Mouse (Mus musculus): ENCODE data around the gene Fbln2. TPM values are rescaled to one million over a fixed set of nuclear protein-coding genes. Genes with fewer than 3 reads are reported as not detected.

Gene Fbln2
- polyA plus RNA-seq, 1 experiment from 2014 or later: 126 TPM

DNA sequence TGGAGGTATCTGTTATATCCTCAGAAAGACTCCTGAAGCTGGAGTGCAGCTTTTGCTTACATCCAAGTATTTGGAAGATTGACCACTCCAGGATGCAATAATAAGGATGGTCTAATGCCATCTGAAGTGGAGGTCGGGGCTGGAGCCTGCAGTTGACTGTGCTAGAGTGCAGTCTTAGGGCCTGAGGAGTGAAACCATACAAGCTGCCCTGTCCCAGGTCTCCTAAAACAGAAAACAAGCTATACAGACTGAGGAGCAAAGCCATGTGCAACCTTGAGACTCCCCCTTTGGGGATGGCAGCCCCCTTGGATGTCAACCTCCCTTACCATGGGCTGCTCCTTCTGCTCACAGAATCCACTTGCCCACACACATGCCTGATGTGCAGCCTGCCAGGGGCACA, 76.7 kb downstream of the Fbln2 start:
- 55% methylated on average over 1 of the region's 1 CpGs for WGBS
- Histone ChIP-seq H3K4me2 (no peak overlapping the region), H3K9ac (replicated peaks) (no peak overlapping the region), H3K27ac (no peak overlapping the region), H3K9me3 (no peaks in the 10 kb centered on the region), H3K27me3 (peaks cover 73% of the 10 kb centered on the region), H3K36me3 (no peaks in the 10 kb centered on the region), H3K4me1 (replicated peaks) (peaks cover 18% of the 10 kb centered on the region), H3K4me3 (replicated peaks) (no peak overlapping the region)
- no peak for ATAC-seq (ENCODE audit: insufficient number of reproducible peaks, insufficient read depth, low FRiP score, low TSS enrichment, low read depth)

GRCm38 (mm10) chr6:91290937-91291336, 78.7 kb downstream of the Fbln2 start:
- Histone ChIP-seq H3K9me3 (no peaks in the 10 kb centered on the region), H3K4me3 (replicated peaks) (no peak overlapping the region), H3K27me3 (peaks cover 53% of the 10 kb centered on the region), H3K9ac (replicated peaks) (no peak overlapping the region), H3K27ac (no peak overlapping the region), H3K4me2 (no peak overlapping the region), H3K36me3 (no peaks in the 10 kb centered on the region), H3K4me1 (replicated peaks) (0 out of 2 replicates have a peak, but pooled peaks cover 6% of the 10 kb centered on the region)
- ATAC-seq (ENCODE audit: insufficient number of reproducible peaks, insufficient read depth, low FRiP score, low TSS enrichment, low read depth): no peak
- WGBS: 83% methylated on average over 10 of the region's 10 CpGs

DNA sequence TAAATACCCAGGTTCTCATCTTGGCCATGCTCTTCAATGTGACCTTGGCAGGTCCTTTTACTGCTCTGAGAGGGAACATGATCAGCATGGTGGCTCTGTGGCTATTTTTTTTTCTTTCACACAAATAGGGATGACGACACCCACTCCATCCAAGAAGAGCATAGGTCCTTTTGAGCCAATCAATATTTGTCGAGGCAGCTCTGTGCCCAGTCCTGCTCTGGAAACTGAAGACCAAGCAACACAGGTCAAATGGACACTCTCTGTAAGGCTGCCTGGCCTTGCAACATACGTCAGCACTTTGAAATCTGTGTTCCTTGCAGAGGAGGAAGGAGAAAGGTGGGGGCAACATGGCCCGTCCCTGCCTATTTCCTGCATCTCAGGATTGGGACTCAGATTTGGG, 83.2 kb downstream of the Fbln2 start:
- Histone ChIP-seq H3K27ac (no peak overlapping the region), H3K9me3 (no peaks in the 10 kb centered on the region), H3K27me3 (peaks cover 20% of the 10 kb centered on the region), H3K4me3 (replicated peaks) (no peak overlapping the region), H3K9ac (replicated peaks) (no peak overlapping the region), H3K36me3 (no peaks in the 10 kb centered on the region), H3K4me2 (no peak overlapping the region), H3K4me1 (replicated peaks) (0 out of 2 replicates have a peak, but pooled peaks cover 5% of the 10 kb centered on the region)
- no peak for ATAC-seq (ENCODE audit: insufficient number of reproducible peaks, insufficient read depth, low FRiP score, low TSS enrichment, low read depth)
- 77% methylated on average over 4 of the region's 4 CpGs for WGBS

- ATAC-seq (ENCODE audit: insufficient number of reproducible peaks, insufficient read depth, low FRiP score, low TSS enrichment, low read depth): no peak
- H3K4me2 ChIP-seq: no peak overlapping the region
- no peak overlapping the region for H3K27ac ChIP-seq
- peaks cover 14% of the 10 kb centered on the region for H3K27me3 ChIP-seq
- 0 out of 2 replicates have a peak, but pooled peaks cover 5% of the 10 kb centered on the region for H3K4me1 ChIP-seq (replicated peaks)
- WGBS: 15% methylated on average over 6 of the region's 6 CpGs
- no peaks in the 10 kb centered on the region for H3K36me3 ChIP-seq
- no peaks in the 10 kb centered on the region for H3K9me3 ChIP-seq
- no peak overlapping the region for H3K4me3 ChIP-seq (replicated peaks)
- no peak overlapping the region for H3K9ac ChIP-seq (replicated peaks)
Observed at GRCm38 (mm10) chr6:91298828-91299227, 86.6 kb downstream of the Fbln2 start.

DNA sequence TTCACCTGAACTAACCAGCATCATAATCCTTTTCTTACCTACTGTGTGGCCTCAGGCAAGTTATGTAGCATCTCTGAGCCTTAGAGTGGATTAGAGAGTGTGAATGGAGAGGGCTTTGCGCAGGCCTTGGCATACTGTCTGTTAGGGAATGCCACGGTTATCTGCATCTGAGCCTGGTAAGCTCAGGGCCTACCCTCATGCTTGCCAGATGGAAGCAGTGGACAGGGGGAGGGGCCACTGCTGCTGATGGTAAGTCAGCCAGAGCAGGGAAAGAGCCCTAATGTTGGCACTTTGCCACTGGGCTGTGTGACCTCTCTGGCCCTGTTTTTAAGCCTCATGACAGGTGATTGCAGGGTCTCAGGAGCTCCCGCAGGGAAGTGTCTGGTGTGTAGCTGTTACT, 87.8 kb downstream of the Fbln2 start:
- H3K4me1 ChIP-seq (replicated peaks): 0 out of 2 replicates have a peak, but pooled peaks cover 5% of the 10 kb centered on the region
- H3K4me3 ChIP-seq (replicated peaks): no peak overlapping the region
- no peak for ATAC-seq (ENCODE audit: insufficient number of reproducible peaks, insufficient read depth, low FRiP score, low TSS enrichment, low read depth)
- H3K27me3 ChIP-seq: peaks cover 14% of the 10 kb centered on the region
- no peaks in the 10 kb centered on the region for H3K9me3 ChIP-seq
- 43% methylated on average over 3 of the region's 3 CpGs for WGBS
- no peak overlapping the region for H3K27ac ChIP-seq
- no peak overlapping the region for H3K4me2 ChIP-seq
- no peaks in the 10 kb centered on the region for H3K36me3 ChIP-seq
- H3K9ac ChIP-seq (replicated peaks): no peak overlapping the region

- Histone ChIP-seq H3K4me2 (no peak overlapping the region), H3K27me3 (peaks cover 14% of the 10 kb centered on the region), H3K4me3 (replicated peaks) (no peak overlapping the region), H3K36me3 (no peaks in the 10 kb centered on the region), H3K9me3 (no peaks in the 10 kb centered on the region), H3K27ac (no peak overlapping the region), H3K9ac (replicated peaks) (no peak overlapping the region), H3K4me1 (replicated peaks) (0 out of 2 replicates have a peak, but pooled peaks cover 5% of the 10 kb centered on the region)
- ATAC-seq (ENCODE audit: insufficient number of reproducible peaks, insufficient read depth, low FRiP score, low TSS enrichment, low read depth): no peak
- WGBS: 39% methylated on average over 1 of the region's 1 CpGs
Observed at GRCm38 (mm10) chr6:91301839-91302238, 89.6 kb downstream of the Fbln2 start.

DNA sequence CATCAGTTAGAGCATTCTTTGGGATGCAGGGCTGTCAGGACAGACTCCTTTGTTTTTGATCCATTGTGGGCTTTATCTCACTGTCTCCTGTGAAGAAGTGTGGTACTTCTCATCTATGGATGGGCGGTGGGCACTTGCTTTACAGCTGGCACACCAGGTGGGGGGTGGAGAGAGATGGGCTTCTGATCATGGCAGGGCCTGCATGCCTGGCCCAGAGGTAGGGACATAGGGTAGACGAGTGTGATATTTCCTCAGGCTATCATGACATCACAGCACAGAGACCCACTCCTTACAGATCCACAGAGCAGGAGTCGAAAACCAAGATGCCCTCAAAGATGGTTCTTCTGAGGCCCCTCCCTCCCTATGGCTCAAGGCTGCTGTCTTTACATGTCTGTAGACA, 90.1 kb downstream of the Fbln2 start:
- Histone ChIP-seq H3K4me3 (replicated peaks) (no peak overlapping the region), H3K4me1 (replicated peaks) (0 out of 2 replicates have a peak, but pooled peaks cover 5% of the 10 kb centered on the region), H3K9ac (replicated peaks) (no peak overlapping the region), H3K4me2 (no peak overlapping the region), H3K36me3 (no peaks in the 10 kb centered on the region), H3K27me3 (peaks cover 14% of the 10 kb centered on the region), H3K27ac (no peak overlapping the region), H3K9me3 (no peaks in the 10 kb centered on the region)
- ATAC-seq (ENCODE audit: insufficient number of reproducible peaks, insufficient read depth, low FRiP score, low TSS enrichment, low read depth): no peak
- WGBS: 75% methylated on average over 3 of the region's 3 CpGs

DNA sequence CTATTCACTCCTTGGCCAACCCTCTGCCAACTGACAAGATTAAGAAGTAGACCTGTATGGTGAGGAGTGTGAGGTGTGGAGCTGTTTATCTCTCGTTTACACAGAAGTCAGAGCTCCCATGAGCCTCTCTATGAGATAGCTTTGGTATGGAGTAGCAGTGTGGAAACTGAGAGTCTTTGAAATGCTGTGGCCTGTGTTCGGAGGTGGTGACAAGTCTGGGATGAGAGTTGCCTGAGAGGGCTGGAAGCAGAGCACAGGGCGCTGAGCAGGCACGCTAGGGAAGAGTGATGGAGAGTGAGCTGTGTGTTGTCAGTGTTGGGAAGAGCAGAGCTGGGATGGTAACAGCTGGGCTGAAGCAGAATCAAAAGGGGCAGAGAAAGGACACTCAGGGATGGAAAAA, 91.9 kb downstream of the Fbln2 start:
- Histone ChIP-seq H3K4me2 (no peak overlapping the region), H3K4me3 (replicated peaks) (no peak overlapping the region), H3K9ac (replicated peaks) (no peak overlapping the region), H3K27me3 (peaks cover 5% of the 10 kb centered on the region; the same call in 1 of the 2 replicates), H3K27ac (no peak overlapping the region), H3K4me1 (replicated peaks) (0 out of 2 replicates have a peak, but pooled peaks cover 5% of the 10 kb centered on the region), H3K9me3 (no peaks in the 10 kb centered on the region), H3K36me3 (no peaks in the 10 kb centered on the region)
- ATAC-seq (ENCODE audit: insufficient number of reproducible peaks, insufficient read depth, low FRiP score, low TSS enrichment, low read depth): no peak
- WGBS: 75% methylated on average over 4 of the region's 4 CpGs

DNA sequence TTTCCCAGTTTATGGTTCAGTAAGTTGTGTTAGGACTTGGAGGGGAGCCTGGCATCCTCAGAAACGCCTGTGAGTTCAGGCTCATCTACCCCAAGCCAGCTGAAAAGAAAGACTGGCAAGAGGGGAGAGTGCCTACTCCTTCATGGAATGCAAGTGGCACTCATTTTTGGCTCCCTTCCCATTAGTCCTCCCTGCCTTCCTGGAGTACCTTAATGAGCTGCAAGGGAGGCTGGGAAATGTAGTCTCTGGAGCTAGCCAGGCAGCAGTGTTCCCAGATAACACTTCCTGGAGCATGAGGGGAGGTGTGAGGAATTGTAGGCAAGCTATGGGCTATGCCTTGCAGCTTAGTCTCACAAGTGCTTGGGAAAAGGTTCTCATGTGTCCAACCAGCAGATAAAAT, 95.7 kb downstream of the Fbln2 start:
- ATAC-seq (ENCODE audit: insufficient number of reproducible peaks, insufficient read depth, low FRiP score, low TSS enrichment, low read depth): no peak
- no peak overlapping the region for H3K9ac ChIP-seq (replicated peaks)
- 57% methylated on average over 1 of the region's 1 CpGs for WGBS

DNA sequence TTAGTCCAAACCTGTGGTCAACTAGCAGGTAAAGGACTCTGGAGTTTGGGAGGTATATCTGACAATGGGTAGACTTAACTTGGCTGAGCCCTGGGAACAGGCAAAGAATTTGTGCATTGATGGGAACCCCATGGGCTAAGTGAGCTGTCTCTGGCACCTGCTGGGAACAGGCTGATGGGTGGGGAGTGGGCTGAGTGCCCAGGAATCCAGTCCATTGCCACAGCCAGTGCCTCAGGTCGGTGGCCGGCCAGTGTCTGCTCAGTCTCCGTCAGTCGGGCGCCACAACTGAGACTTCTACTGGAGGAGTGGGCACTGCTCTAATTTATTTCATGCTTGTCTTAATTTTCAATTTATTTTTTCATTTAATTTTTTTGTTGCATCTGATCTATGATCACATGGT, 98.9 kb downstream of the Fbln2 start:
- 93% methylated on average over 5 of the region's 5 CpGs for WGBS
- Histone ChIP-seq H3K4me1 (replicated peaks) (no peaks in the 10 kb centered on the region), H3K36me3 (no peaks in the 10 kb centered on the region), H3K4me3 (replicated peaks) (no peak overlapping the region), H3K4me2 (no peak overlapping the region), H3K9me3 (peaks cover 4% of the 10 kb centered on the region; the same call in 1 of the 2 replicates), H3K27ac (no peak overlapping the region), H3K27me3 (no peaks in the 10 kb centered on the region), H3K9ac (replicated peaks) (no peak overlapping the region)
- ATAC-seq (ENCODE audit: insufficient number of reproducible peaks, insufficient read depth, low FRiP score, low TSS enrichment, low read depth): no peak

More for the DNA sequence above, 95.7 kb downstream of the Fbln2 start:
- H3K4me1 ChIP-seq (replicated peaks): no peaks in the 10 kb centered on the region
- H3K9me3 ChIP-seq: no peaks in the 10 kb centered on the region
- no peaks in the 10 kb centered on the region for H3K36me3 ChIP-seq
- no peak overlapping the region for H3K4me2 ChIP-seq
- no peak overlapping the region for H3K4me3 ChIP-seq (replicated peaks)
- no peak overlapping the region for H3K27ac ChIP-seq
- H3K27me3 ChIP-seq: peaks cover 3% of the 10 kb centered on the region; the same call in 1 of the 2 replicates

DNA sequence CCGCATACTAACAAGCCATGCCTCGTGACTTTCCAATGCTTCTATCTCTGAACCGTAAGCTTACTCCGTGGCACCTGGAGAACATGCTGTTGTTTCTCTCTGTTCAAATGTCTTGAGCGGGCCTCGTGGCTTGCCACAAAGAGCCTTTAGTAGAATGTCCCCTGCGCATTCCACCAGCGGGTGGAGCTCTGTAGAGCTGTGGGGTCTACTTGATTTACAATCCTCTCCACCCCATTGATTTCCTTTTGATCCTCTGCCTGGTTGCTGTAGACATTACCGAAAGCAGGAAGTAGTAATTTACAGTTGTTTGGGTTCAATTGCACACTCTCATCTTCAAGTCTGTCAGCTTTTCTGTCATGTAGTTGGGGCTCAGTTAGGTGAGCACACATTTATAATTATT, 100.2 kb downstream of the Fbln2 start:
- H3K27me3 ChIP-seq: no peaks in the 10 kb centered on the region
- no peaks in the 10 kb centered on the region for H3K36me3 ChIP-seq

More for the DNA sequence above, 100.2 kb downstream of the Fbln2 start:
- no peak overlapping the region for H3K9ac ChIP-seq (replicated peaks)
- WGBS: 53% methylated on average over 9 of the region's 9 CpGs
- no peaks in the 10 kb centered on the region for H3K4me1 ChIP-seq (replicated peaks)
- H3K27ac ChIP-seq: no peak overlapping the region
- H3K9me3 ChIP-seq: peaks cover 4% of the 10 kb centered on the region; the same call in 1 of the 2 replicates
- no peak overlapping the region for H3K4me2 ChIP-seq
- ATAC-seq (ENCODE audit: insufficient number of reproducible peaks, insufficient read depth, low FRiP score, low TSS enrichment, low read depth): no peak
- no peak overlapping the region for H3K4me3 ChIP-seq (replicated peaks)
